Mouse (Mus musculus): ENCODE measurements around the gene Olfr110.

DNA sequence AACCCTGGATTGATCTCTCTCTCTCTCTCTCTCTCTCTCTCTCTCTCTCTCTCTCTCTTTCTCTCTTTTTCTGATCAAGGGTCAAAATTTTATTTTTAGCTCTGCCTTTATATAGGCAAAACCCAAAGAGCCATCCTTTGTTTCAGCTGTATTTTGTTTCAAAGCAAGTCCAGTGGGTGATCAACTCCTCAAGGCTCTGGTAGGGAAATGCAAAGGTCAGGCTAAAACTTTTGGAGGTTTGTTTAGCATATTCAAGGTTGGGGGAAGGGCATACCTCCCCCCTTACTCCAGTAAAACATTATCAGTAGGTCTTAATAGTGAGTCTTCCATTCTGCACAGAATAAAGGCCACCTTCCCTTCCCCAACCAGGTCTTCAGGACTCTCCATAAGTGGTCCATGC is 42.9 kb downstream of the Olfr110 start:
- TF ChIP-seq CTCF (IDR thresholded peaks at IDR 0.05; ENCODE audit: borderline replicate concordance, extremely low read depth, insufficient read depth, insufficient read length): no peak
- no peak for TF ChIP-seq POLR2A (IDR thresholded peaks at IDR 0.05; ENCODE audit: borderline replicate concordance, extremely low read depth, insufficient read depth, insufficient read length, poor library complexity, severe bottlenecking)
